Mouse (Mus musculus): ENCODE measurements around the gene Ddb2.

The Ddb2 gene

DNA sequence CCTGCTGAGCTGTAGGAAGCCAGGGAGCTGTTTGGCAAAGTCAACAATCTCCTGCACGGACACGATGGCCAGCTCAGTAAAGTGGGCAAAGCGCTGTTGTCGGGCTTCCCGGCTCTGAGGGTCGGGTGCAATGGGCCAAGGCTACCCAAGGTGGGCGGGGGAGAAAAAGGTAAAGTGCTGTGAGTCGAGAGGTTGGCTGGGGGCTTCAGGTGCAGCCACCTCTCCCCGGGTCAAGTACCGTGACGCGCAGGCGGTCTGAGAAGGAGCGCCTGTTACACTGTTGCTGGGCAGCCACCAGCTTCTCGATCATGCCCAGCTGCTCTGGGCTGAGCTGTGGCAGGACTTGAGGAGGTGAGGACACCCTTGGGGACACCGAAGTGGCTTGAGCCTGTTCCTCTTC, 46.3 kb downstream of the Ddb2 start:
- CTCF ChIA-PET: no interaction called here

DNA sequence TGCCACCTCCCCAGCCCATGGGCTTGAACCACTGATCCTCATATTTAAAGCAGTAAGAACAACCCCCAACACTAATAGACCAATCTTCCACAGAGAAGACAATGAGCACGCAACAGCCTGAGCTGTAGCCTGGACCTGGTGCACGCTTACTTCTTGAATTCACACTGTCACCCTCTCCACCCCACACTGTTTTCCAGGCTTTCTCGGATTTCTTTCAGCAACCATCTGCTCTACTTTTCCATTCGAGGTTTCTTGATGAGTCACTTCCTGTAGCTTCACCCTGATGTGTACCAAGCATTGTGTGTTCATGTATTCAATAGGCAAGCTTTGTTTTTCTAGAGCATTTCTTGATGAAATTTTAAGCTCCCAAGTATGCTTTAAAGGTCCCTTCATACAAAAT, 49.4 kb downstream of the Ddb2 start:
- CTCF ChIA-PET: no interaction called here

DNA sequence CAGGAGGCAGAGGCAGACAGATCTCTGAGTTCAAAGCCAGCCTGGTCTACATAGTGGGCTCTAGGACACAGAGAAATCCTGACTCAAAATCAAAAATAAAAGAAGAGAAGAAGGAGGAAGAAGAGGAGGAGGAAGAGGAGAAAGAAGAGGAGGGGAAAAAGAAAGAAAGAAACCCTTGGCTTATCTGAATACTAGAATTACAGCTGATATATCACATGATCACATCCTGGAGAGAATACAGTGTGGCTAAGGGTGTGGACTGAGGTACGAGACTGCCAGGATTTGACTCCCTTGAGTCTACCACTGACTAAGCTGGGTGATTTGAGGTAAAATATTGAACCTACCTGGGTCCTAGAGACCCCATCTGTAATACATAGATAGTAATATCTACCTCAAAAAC, 50.6 kb downstream of the Ddb2 start:
- CTCF ChIA-PET: no interaction called here

DNA sequence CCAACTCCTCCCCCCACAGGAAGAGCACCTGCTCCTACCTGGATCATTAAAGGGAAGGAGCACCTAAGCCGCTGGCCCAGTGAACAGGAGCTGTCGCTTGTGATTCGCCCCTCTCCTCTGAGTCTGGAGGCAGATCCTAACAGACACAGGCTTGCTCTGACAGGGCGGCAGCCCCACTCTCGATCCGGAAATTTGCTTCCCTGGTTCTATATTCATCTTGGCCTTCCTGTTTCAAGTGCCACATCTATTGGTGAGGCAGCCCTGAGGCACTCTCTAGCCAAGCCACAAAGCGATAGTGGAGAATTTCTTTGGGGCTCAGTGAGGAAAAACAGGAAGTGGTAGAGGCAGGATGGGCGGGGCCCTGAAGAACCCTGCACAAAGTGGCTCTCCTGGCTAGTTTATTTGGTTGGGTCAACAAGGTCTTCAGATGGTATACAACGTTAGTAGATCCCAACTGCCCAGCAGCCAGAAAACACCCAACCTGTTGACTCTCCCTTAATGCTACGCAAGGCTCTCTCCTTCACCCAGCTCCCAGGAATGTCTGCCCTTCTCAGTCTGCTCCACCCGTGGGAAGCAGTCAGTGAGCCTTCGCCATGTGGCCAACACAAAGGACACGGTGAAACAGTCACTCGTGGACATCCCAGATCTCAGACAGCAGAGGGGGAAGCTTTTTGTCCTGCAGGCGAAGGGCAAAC, 52.9 kb downstream of the Ddb2 start, which contains the start of gene Madd:
TSS of gene Madd (minus strand) at position 127 of the 695 bp plus-strand sequence.
- CTCF ChIA-PET: interaction anchor here (0.6 kb wide), 1 partner anchor 19 kb away, joined by 6 read pairs; the partner anchor contains the start of genes Acp2 and Nr1h3

DNA sequence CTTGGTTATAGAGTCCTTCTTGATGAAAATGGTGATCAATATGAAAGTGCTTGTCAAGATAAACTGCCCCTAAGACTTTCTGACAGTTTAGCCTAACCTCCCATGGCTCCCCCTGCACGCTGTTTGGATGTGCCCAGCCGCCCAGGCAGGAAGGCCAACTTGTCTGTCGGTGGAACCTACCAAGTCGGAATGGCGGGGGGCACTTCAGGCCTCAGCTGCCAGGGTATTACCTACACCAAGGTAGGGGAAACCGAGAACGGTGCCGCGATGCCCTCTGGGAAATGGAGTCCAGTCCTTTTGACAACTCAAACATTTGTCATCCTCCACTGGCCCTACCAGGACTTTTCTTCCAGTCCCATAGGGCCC, 53.7 kb downstream of the Ddb2 start:
- CTCF ChIA-PET: no interaction called here

DNA sequence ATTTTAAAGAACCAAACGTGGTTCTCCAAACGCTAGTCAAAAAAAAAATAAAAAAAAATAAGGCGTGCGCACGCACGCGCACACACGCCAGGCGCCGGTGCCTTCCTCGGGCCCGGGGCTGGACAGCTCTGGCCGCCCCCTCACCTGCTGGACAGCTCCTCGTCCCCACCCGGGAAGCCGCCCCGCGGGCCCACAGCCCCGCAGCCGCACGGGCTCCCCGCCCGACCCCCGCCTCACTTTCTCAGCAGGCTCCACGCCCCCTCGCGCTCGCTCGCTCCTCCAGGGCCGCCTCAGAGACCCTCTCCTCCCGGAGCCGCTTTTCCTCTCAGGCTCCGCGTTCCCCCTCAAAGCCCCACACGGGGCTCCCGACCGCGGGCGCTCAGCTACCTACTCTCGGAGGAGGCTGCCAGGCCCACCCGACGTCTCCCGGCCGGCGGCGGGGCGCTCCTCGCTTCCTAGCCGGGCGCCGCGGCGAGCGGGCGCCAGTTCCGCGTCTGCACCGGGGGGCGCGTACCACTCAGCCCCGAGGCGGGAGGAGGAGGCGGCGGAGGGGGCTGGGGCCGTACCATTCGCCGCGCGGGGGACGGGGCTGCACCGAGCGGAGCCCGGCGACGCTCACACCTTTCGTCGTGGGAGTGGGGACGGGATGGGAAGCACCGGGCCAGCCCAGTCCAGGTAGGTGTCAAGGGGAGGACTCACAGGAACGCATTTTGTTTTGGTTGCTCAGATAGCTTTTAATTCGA, 54.2 kb downstream of the Ddb2 start:
- CTCF ChIA-PET: interaction anchor here (0.5 to 0.6 kb wide), 2 partner anchors 55 to 110 kb away, joined by 4 to 5 read pairs; no protein-coding TSS in a partner anchor

DNA sequence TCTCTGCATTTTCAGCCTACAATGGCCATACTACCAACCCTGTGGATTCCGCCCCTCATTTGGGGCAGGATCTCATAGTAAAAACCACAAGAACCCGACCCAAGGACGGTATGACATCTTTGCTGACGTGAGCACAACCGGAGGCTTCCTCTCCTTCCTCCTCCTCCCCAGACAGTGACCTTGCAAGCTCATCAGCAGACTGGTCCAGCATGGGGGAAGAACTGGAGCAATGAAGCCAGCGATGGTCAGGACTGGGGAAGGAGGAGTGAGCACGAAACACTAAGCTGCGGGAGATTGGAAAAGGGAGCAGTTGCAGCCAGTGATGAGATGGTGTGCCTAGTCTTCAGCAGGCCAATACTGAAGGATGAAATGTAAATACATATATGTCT, 54.8 kb downstream of the Ddb2 start:
- CTCF ChIA-PET: interaction anchor here (0.5 to 0.6 kb wide), 2 partner anchors 56 to 110 kb away, joined by 4 to 5 read pairs; no protein-coding TSS in a partner anchor

DNA sequence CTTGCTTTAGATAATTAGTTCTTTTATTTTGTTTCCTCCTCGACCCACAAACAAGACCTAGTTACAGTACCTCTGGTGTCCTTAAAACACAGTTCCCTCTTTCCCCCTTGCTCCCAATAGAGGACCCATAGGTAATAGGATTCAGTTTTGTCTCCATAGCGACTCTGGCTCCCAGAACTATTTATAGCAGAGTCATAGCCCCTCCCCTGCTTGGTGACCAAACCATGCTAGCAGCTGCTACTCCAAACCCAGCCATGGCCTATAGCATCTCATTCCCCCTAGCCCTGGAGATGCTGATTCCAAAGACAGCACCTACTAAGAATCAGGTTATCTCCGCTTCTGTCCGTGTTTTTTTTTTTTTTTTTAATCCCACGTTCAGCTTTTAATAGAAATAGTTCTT, 56.1 kb downstream of the Ddb2 start:
- CTCF ChIA-PET: interaction anchor here (0.7 kb wide), 1 partner anchor 14 kb away, joined by 3 read pairs; no protein-coding TSS in a partner anchor

DNA sequence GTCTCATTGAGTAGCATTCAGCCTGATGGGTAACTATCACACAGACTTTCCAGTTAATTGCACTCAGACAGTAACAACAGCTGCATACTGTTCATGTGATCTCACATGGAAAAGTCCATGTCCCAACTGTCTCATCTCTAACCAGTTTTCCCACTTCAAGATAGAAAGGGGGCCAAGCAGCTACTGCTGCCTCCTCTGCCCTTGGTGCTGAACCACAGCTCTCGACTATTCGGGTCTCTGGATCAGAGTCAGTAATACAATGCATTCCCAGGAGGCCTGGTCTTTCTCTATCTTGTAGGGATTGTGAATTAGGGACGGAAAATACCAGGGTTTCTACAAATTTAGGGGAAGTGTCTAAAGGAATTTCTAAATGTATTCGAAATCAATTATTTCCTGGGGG, 57.0 kb downstream of the Ddb2 start:
- CTCF ChIA-PET: interaction anchor here (0.6 kb wide), 1 partner anchor 1150 kb away, joined by 6 read pairs; no protein-coding TSS in a partner anchor

DNA sequence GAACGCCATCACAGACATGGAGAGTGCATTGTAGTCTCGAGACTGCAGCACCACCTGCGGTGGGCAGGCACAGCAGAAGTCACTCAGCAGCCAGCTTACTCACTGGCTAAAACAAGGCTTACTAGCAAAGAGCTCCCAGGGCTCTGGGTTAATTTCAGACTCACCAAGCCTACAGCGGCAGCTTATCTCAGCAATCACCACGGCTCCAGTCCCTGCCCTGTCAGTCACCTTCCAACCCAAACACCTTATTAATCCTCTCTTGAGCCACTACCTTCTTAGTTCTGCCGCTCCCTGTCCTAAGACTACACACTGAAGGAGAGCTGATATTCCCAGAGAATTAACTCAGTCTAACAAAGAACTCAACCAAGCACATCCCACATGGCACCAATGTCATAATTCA, 60.5 kb downstream of the Ddb2 start:
- CTCF ChIA-PET: no interaction called here

DNA sequence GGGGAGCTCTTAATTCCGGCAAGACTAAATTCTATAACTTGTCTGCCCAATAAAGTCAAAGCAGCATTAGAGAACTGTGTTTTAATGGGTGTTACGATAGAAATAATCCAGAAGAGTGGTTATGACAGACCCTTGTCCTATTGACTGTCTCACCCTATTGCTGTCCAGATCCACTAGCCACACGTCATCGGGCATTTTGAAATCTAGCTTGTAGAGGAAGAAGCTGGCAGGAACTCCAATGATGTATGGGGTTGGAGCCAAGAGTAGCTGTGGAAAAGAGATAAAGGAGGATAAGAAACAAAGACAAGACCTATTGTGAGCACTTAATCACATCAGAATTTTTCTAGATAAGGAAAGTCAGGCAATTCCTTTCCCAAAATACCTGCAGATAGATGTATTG, 61.3 kb downstream of the Ddb2 start:
- CTCF ChIA-PET: no interaction called here

DNA sequence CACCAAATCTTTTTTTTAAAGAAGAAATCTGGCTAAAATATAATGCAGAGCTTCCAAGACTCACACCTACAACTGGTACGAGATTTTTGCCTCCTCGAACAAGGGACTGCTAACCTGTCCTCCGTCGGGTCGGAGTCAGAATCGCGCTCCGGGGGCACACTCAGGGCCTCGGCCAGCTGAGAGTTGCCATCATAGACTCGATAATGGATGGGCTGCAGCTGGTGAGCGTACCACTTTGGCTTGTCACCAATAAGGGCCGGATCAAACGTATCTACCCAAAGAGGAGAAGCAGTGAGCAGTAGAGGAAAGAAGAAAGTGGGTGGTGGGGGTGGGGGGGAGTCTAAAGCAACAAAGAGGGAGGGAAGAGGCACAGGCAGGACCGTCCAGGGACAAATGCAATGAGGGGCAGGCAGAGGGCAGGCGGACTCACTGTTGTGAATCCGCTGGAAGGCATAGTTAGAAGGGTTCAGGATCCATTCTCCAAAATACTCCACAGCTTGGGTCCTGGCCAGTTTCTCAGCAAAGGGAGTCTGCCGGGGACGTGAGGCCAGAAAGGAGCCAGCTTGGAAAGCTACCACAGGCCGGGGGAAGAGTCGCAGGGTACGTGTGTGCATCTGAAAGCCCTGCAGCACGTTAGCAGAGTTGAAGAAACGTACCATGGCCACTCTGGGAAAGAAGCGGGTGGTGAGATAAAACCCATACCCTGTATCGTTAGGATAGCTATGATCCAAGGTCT, 67.0 kb downstream of the Ddb2 start:
- CTCF ChIA-PET: interaction anchor here (0.6 kb wide), 2 partner anchors 15 to 134 kb away, joined by 3 to 26 read pairs; no protein-coding TSS in a partner anchor

DNA sequence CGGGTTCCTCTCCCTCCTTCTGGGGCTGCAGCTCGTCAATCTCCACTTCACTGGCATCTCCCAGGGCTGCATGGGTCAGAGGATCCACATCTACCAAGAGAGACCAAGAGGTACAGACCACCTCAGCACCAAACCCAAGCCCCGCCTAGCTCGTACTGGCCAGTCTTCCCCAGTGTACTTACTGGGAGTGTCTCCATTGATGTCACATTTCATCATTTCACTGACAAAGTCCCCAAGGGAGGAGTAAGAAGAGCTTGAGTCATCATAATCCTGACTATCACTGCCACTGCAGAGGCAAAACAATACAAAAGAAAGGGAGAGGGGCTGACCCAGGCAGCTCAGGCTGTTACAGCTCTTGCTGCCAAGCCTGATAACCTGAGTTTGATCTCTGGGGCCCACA, 69.2 kb downstream of the Ddb2 start:
- CTCF ChIA-PET: interaction anchor here (0.5 to 0.6 kb wide), 2 partner anchors 46 to 349 kb away, joined by 3 to 9 read pairs; no protein-coding TSS in a partner anchor

DNA sequence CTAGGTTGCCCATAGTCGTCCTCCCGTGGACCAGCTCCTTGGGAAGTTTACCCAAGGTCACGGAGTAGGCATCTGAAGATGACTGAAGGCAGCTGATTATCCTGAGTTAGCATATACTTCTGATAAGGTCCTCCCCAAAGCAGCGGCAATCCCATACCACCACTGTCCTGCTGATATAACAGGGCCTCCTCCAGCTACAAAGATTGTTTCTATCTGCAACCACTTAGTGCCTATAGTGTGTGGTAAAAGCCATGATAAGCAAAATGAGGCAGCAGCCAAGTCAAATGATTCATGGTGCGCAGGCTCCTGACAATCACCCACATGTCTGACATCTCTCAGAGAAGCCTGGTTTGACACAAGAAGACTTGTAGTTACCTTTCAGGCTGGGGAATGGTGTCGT, 71.8 kb downstream of the Ddb2 start:
- CTCF ChIA-PET: interaction anchor here (0.7 kb wide), 1 partner anchor 39 kb away, joined by 3 read pairs; no protein-coding TSS in a partner anchor

DNA sequence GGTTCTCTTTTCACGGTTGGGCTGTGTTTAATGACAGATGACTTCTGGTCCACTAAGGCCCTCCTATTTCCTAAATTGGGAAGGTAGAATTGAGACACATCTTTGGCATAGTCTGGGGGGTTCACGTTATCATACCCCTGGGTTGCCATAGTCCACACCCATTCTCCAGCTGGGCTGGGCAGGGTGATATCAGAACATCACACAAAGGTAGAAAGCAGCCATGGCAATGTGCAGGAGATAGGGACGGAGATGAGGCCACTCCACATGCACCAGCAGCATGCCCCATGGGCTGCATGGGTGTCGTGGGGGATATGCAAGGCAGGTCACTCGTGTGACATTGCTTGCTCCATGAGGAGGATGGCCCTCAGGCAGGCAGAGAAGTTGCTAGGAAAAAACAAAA, 73.2 kb downstream of the Ddb2 start:
- CTCF ChIA-PET: no interaction called here

DNA sequence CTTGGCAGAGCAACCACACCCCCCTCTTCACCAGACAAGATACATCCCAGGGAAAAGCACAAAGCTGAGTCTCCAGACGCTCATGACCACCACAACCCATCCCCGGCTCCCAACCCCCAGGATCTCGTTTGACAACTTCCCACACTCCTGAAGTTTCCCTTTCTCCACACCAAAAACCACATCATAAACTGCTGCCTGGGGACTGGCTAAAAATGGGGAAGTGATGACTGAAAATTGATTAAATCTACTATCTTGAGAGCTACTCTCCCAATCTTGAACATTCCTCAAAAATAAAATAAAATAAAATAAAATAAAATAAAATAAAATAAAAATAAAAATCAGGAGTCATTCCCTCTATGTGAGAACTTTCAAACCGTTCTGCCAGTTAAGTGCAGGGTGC, 73.8 kb downstream of the Ddb2 start:
- CTCF ChIA-PET: no interaction called here

All from spleen, embryonic (tissue).